Mouse (Mus musculus) lung, adult 2 months (tissue): ENCODE measurements around the gene Rbp7.

Source experiments
- CTCF ChIP-seq: fragments of 200-500 bp; IDR thresholded peaks from 2 replicates; pipeline ENCODE4 v1.5.1; 2011; ENCODE audit warnings: mild to moderate bottlenecking, low read length, control low read depth; ENCODE audit not compliant: insufficient read depth
- POLR2A ChIP-seq: fragments of 200-500 bp; IDR thresholded peaks from 2 replicates; pipeline ENCODE4 v1.6.1; 2011; ENCODE audit warnings: low read depth, mild to moderate bottlenecking, control low read depth, low read length, borderline replicate concordance; ENCODE audit errors: extremely low read depth

DNA sequence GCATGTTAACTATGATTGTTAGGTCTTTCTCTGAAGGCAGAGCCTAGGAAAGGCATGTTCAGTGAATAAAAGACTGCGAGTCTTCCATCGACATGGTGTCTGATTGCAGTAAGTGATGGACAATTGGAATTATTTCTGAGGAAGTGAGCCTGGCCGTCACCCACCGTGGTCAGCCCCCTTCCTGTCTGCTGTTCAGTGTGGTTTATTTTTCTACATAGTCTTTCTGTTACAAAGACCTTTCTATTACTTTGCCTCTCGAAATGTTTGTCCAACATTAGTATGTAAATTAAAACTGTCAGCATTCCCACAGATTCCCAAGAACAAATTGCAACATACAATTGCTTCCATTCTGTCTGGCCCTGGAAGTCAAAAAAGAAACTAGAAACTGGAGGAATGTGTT is 45.0 kb upstream of the Rbp7 start:
- no peak for TF ChIP-seq CTCF
- no peak for TF ChIP-seq POLR2A
